Mouse (Mus musculus) lung, adult 2 months (tissue): ENCODE data around the gene Fasn.

Experiments used
- CTCF ChIP-seq: fragments of 200-500 bp; IDR thresholded peaks from 2 replicates; pipeline ENCODE4 v1.5.1; 2011; ENCODE audit warnings: mild to moderate bottlenecking, low read length, control low read depth; ENCODE audit not compliant: insufficient read depth
- POLR2A ChIP-seq: fragments of 200-500 bp; IDR thresholded peaks from 2 replicates; pipeline ENCODE4 v1.6.1; 2011; ENCODE audit warnings: low read depth, mild to moderate bottlenecking, control low read depth, low read length, borderline replicate concordance; ENCODE audit errors: extremely low read depth

GRCm38 (mm10) chr11:120799316-120799890, 24.9 kb downstream of the Fasn start:
- TF ChIP-seq CTCF (no peak), POLR2A (no peak)
